Mouse (Mus musculus) E14TG2a.4 (cell line): ENCODE results near the gene Gm28048.

Experiments
- CTCF ChIP-seq: conservative IDR thresholded peaks from 2 replicates; pipeline ENCODE4 v1.5.1; 2014; ENCODE audit warnings: low read length
- POU5F1 ChIP-seq: IDR thresholded peaks from 2 replicates; pipeline ENCODE4 v1.6.1; 2014; ENCODE audit warnings: low read length, borderline replicate concordance

- TF ChIP-seq CTCF (no peak), POU5F1 (no peak)
These were observed 12.4 kb upstream of the Gm28048 start for GRCm38 (mm10) chr11:22994271-22994670.
